Mouse (Mus musculus) stomach, embryonic 16.5 days (tissue): ENCODE data around the gene Gfy. TPM values are rescaled to one million over a fixed set of nuclear protein-coding genes. Genes with fewer than 3 reads are reported as not detected.
"Not testable (repeated sequence)": the region's sequence is repeated elsewhere in the genome, so short reads cannot be mapped to it uniquely, and the experiment has no call there.

Experiments used
- ATAC-seq: fragments of 200-750 bp; cut with Nextera tagmentation; 2 replicates; pipeline ENCODE4 v1.8.0; 2017; ENCODE audit warnings: moderate number of reproducible peaks, moderate TSS enrichment; ENCODE audit not compliant: insufficient read depth, low FRiP score
- H3K27ac ChIP-seq: fragments of 300-500 bp; sonication (generic); 2 replicates; pipeline ENCODE4 v1.5.1; 2014; ENCODE audit warnings: low read length
- H3K27me3 ChIP-seq: fragments of 300-500 bp; sonication (generic); 2 replicates; pipeline ENCODE4 v1.6.1; 2014; ENCODE audit warnings: low read length, control low read depth, mixed read lengths; ENCODE audit not compliant: control insufficient read depth, insufficient read depth
- H3K36me3 ChIP-seq: fragments of 300-500 bp; sonication (generic); 2 replicates; pipeline ENCODE4 v1.6.1; 2014; ENCODE audit warnings: low read length; ENCODE audit not compliant: control insufficient read depth, insufficient read depth
- H3K4me1 ChIP-seq: fragments of 300-500 bp; sonication (generic); 2 replicates; pipeline ENCODE4 v1.6.1; 2014; ENCODE audit warnings: low read length, control low read depth, mixed read lengths; ENCODE audit not compliant: control insufficient read depth, insufficient read depth
- H3K4me2 ChIP-seq: fragments of 300-500 bp; sonication (generic); 2 replicates; pipeline ENCODE4 v1.6.1; 2014; ENCODE audit warnings: low read depth, low read length, mixed read lengths
- H3K4me3 ChIP-seq: fragments of 300-500 bp; sonication (generic); replicated peaks from 2 replicates; pipeline ENCODE4 v1.5.1; 2014; ENCODE audit warnings: mild to moderate bottlenecking, low read length
- H3K9ac ChIP-seq: fragments of 300-500 bp; sonication (generic); 2 replicates; pipeline ENCODE4 v1.6.1; 2014; ENCODE audit warnings: low read length
- H3K9me3 ChIP-seq: fragments of 300-500 bp; sonication (generic); replicated peaks from 2 replicates; pipeline ENCODE4 v1.6.1; 2016; ENCODE audit warnings: low read length, control low read depth; ENCODE audit not compliant: control insufficient read depth
- WGBS: fragments of 180-500 bp; shearing (Covaris S2); extraction: QIAGEN DNeasy Blood & Tissue Kit; methylation state at CpG from one replicate; pipeline ENCODE4 v1.1.7; 2014; 5-methylcytosine and 5-hydroxymethylcytosine counted together
- polyA plus RNA-seq: library from polyadenylated mRNA; unstranded; fragments of >200 nt; fragmentation: Nextera tagmentation; extraction: Ambion mirVana; gene quantifications from 2 replicates; pipeline ENCODE4 v1.2.1, GENCODE M21; 2015

Gfy gene
- polyA plus RNA-seq, 1 experiment from 2014 or later: not detected

DNA sequence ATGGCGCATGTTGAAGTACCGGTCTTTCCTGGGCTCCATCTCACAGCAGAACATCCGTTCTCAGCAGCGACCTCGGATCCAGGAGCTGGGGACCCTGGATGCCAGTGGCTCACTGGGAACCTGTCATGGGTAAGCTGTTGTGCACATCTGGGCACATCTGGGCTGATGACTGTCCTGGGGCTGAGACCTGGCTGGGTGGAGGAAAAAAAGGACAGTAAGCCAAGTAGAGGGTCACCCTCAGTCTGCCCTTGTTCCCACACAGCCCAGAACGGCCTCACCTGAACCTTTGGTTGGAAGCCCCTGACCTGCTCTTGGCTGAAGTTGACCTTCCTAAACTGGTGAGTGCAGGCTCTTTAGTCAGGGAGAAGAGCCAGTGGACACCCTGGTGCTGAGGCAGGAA is 20.4 kb downstream of the Gfy start:
- Histone ChIP-seq H3K27me3 (peaks cover 14% of the 10 kb centered on the region), H3K4me1 (peaks cover 9% of the 10 kb centered on the region), H3K4me2 (no peak overlapping the region), H3K27ac (no peak overlapping the region), H3K9ac (no peak overlapping the region), H3K9me3 (no peaks in the 10 kb centered on the region), H3K36me3 (no peaks in the 10 kb centered on the region), H3K4me3 (no peak overlapping the region)
- WGBS: 92% methylated on average over 6 of the region's 6 CpGs
- no peak for ATAC-seq

DNA sequence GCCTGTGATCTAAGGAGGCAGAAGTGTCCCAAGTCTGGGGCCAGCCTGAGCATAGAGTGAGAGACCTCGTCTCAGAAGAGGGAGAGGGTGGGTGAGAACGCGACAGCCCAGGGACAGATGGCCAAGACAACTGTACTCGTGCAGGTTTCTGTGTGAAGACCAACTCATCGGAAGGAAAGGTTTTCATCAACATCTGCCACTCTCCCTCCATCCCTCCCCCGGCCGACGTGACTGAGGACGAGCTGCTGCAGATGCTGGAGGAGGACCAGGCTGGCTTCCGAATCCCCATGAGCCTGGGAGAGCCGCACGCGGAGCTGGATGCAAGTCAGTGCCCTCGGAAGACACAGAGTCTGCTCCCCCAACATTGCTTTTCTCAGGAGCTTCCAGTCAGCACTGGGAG is 21.9 kb downstream of the Gfy start:
- Histone ChIP-seq H3K4me3 (no peak overlapping the region), H3K9me3 (no peaks in the 10 kb centered on the region), H3K4me2 (no peak overlapping the region), H3K4me1 (peaks cover 15% of the 10 kb centered on the region), H3K27ac (no peak overlapping the region), H3K9ac (no peak overlapping the region), H3K27me3 (peaks cover under 1% of the 10 kb centered on the region; the same call in 1 of the 2 replicates), H3K36me3 (no peaks in the 10 kb centered on the region)
- 81% methylated on average over 14 of the region's 14 CpGs for WGBS
- ATAC-seq: no peak

DNA sequence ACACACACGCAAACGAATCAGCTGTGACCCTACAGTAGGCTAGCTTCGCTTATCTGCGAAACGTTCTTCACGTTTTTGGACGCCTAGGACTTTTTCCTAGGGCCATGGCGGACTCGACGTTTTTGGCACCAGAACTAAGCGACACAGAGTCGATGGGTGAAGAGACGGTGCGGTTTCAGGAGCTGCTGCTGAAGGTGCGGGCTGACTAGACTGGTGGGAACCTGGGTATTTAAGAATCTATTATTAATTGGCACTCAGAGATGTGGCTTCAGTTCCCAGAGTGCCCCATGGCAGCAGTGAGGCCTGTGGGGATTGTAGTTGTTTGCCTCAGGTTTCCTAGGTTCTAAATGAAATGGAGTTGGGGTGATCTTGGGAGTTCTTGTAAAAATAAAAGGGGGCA is 23.2 kb downstream of the Gfy start:
- Histone ChIP-seq H3K4me2 (no peak overlapping the region), H3K27me3 (no peaks in the 10 kb centered on the region), H3K9me3 (no peaks in the 10 kb centered on the region), H3K36me3 (no peaks in the 10 kb centered on the region), H3K4me1 (peaks cover 18% of the 10 kb centered on the region), H3K4me3 (no peak overlapping the region), H3K9ac (peak overlapping the region; percentile 5; the same call in 1 of the 2 replicates), H3K27ac (no peak overlapping the region)
- 92% methylated on average over 15 of the region's 15 CpGs for WGBS
- no peak for ATAC-seq

DNA sequence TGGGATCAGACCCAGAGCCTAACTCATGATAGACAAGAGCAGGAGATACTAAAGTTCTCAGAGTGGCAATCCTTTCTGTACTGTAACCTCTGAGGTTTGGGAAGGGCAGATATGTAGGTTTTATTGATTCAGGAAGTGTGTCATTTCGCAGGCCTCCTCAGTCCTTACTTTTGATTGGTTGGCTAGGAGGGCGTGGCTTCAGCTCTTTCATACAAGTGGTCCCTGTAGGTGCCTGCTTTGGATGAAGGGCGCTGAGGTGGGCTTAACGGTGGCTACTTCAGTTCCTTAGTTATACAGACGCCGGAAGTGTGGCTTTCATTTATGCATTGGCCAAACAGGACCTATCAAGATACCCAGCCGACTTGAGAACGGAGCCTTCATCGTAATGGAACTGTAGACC is 23.8 kb downstream of the Gfy start:
- Histone ChIP-seq H3K9me3 (no peaks in the 10 kb centered on the region), H3K36me3 (no peaks in the 10 kb centered on the region), H3K4me3 (no peak overlapping the region), H3K27ac (peak overlapping the region; percentile 55), H3K4me2 (no peak overlapping the region), H3K4me1 (peaks cover 23% of the 10 kb centered on the region), H3K9ac (no peak overlapping the region), H3K27me3 (no peaks in the 10 kb centered on the region)
- 80% methylated on average over 9 of the region's 9 CpGs for WGBS
- no peak for ATAC-seq

DNA sequence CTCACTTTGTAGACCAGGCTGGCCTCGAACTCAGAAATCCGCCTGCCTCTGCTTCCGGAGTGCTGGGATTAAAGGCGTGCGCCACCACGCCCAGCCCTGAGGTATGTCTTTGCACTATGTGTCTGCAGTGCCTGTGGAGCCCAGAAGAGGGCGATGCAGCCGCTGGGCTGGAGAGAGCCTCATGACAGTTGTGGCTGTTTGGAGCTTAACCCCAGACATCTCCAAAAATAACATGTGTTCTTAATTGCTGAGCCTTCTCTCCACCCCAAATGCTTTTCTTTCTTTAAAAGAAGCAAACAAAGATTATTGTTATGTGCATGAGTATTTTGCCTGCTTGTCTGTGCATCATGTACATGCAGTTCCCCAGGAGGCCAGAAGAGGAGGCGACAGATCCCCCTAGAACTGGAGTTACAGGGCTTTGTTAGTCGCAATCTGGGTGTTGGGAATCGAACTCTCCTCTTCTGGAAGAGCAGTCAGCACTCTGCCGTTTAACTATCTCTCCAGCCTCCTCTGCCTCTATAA is 24.3 kb downstream of the Gfy start:
- peak overlapping the region; percentile 80 for H3K4me3 ChIP-seq
- peaks cover 28% of the 10 kb centered on the region for H3K4me1 ChIP-seq
- H3K9me3 ChIP-seq: no peaks in the 10 kb centered on the region
- peak; percentile 1; the same call in 1 of the 2 replicates for ATAC-seq
- H3K9ac ChIP-seq: peak overlapping the region; percentile 92; the same call in 1 of the 2 replicates
- H3K4me2 ChIP-seq: peak overlapping the region; percentile 60
- no peaks in the 10 kb centered on the region for H3K36me3 ChIP-seq
- H3K27me3 ChIP-seq: no peaks in the 10 kb centered on the region
- H3K27ac ChIP-seq: peak overlapping the region; percentile 55
- WGBS: 73% methylated on average over 12 of the region's 12 CpGs

DNA sequence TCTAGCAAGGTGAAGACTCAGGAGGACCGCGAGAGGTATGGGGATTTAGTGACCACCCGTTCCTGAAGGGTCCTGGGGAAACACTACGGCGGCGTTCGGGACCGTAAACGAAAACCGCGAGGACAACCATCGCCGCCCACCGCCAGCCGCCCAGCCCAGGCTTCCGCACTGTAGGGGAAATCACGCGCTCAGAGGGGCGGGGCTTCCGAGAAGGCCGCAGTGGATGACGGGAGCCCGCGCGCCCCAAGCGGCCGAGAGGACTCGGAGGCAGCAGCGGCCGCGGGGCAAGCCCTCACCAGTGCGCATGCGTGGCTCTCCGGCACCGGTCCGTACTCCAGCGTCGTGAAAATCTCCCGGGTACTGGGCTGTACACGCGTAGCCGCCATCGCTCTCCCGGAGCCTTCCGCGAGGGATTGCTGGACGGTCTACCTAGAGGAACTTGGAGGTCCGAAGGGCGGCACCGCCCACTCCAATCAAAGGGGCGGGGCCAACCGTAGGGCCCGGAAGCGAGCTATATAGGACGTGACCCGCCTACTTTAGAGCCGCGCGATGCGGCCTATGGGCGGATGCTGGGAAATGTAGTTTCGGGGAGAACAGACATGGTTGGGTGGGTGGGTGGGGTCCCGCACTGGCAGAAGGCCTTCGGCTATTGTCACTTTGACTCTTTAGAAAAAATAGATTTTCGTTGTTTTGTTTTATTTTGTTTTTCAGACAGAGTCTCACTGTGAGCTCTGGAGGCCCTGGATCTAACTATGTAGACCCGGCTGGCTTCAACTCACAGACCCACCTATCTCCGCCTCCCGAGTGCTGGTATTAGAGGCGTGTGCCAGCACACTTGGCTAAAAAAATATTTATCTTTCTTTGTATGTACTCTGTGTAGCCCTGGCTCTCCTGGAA is 25.0 kb downstream of the Gfy start, which contains the start of the genes Pih1d1 and Aldh16a1:
Gene Pih1d1 (plus strand): TSS at position 208 of the 897 bp plus-strand sequence.
Gene Aldh16a1 (minus strand): TSS at position 489 of the 897 bp plus-strand sequence.
- H3K4me3 ChIP-seq: peak within 1 kb of the TSS; percentile 80
- H3K36me3 ChIP-seq: no peaks in the 10 kb centered on the region
- no peaks in the 10 kb centered on the region for H3K9me3 ChIP-seq
- WGBS: 2% methylated on average over 66 of the region's 69 CpGs
- peak within 1 kb of the TSS; percentile 88 for H3K4me2 ChIP-seq
- H3K4me1 ChIP-seq: peaks cover 33% of the 10 kb centered on the region
- no peaks in the 10 kb centered on the region for H3K27me3 ChIP-seq
- H3K9ac ChIP-seq: peak within 1 kb of the TSS; percentile 92
- peak; percentile 95 for ATAC-seq
- peak within 1 kb of the TSS; percentile 97 for H3K27ac ChIP-seq

DNA sequence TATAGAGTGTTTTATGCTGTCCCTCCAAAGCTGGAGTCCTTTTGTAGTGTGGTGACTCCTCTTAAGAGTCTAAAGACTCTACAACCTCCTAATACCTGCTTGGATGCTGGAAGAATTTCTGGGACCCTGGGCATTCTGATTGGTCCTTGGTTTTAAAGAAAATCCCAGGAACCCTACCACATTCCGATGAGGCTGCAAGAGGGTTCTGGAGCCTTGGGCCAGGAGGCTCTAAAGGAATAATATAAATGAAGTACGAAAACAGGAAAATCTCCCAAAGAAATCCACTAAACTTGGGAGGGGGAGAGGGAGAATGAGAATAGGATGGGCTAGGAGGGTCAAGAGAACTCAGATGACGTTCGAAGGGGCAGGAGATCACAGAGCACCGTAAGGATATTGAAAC is 25.8 kb downstream of the Gfy start:
- Histone ChIP-seq H3K36me3 (no peaks in the 10 kb centered on the region), H3K4me1 (peaks cover 34% of the 10 kb centered on the region)

DNA sequence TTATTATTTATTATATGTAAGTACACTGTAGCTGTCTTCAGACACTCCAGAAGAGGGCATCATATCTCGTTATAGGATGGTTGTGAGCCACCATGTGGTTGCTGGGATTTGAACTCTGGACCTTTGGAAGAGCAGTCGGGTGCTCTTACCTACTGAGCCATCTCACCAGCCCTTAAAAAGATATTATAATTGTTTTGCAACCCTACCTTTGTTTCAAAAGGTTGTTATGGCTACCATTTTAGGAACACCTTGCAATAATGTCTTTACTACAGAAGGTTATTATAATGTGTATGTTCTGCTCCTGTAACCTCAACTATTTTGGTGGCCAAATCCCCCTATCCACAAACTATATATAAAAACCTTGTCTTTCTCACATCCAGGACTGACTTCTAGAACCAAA is 26.3 kb downstream of the Gfy start:
- 83% methylated on average over 2 of the region's 2 CpGs for WGBS
- H3K4me1 ChIP-seq: peaks cover 34% of the 10 kb centered on the region
- H3K4me3 ChIP-seq, ATAC-seq, H3K36me3 ChIP-seq, H3K27ac ChIP-seq, H3K27me3 ChIP-seq, H3K9me3 ChIP-seq: not testable (repeated sequence)
- peak overlapping the region; percentile 88 for H3K4me2 ChIP-seq
- H3K9ac ChIP-seq: 0 out of 2 replicates have a peak overlapping the region, but pooled peaks have one; percentile 92

More for the DNA sequence above, 25.8 kb downstream of the Gfy start:
- Histone ChIP-seq H3K9ac (peak overlapping the region; percentile 92), H3K9me3 (no peaks in the 10 kb centered on the region), H3K27me3 (no peaks in the 10 kb centered on the region), H3K4me2 (peak overlapping the region; percentile 88), H3K27ac (peak overlapping the region; percentile 97), H3K4me3 (peak overlapping the region; percentile 80)
- ATAC-seq: no peak
- 2% methylated on average over 5 of the region's 5 CpGs for WGBS

DNA sequence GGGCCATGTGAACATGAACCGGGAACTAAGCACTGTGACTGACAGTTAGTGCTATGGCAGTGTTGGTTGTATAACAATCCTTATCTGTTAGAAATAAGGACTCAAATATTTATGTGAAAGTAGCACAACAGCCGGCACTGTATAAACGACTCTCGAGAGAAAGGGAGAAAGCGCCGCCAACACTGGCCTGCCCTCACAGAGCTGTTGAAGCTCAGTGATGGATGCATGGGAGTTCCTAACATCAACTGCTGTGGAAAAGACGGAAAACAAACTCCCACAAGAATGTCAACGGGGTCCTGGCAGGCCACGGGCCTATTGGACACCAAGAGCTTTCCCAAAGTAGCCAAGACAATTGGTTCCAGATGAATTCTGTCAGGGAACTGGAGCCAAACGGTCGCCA is 28.1 kb downstream of the Gfy start:
- no peak overlapping the region for H3K4me3 ChIP-seq
- H3K36me3 ChIP-seq: no peaks in the 10 kb centered on the region
- no peak for ATAC-seq
- H3K9me3 ChIP-seq: no peaks in the 10 kb centered on the region
- no peak overlapping the region for H3K4me2 ChIP-seq
- 22% methylated on average over 11 of the region's 11 CpGs for WGBS
- no peaks in the 10 kb centered on the region for H3K27me3 ChIP-seq
- H3K4me1 ChIP-seq: peaks cover 34% of the 10 kb centered on the region
- H3K27ac ChIP-seq: peak overlapping the region; percentile 85
- no peak overlapping the region for H3K9ac ChIP-seq
